Mouse (Mus musculus) intestine, postnatal 0 days (tissue): Measurements from ENCODE around the gene Rala. TPM values are rescaled to one million over a fixed set of nuclear protein-coding genes. Genes with fewer than 3 reads are reported as not detected.

ENCODE experiments used
- ATAC-seq: fragments of 200-750 bp; cut with Nextera tagmentation; 2 replicates; pipeline ENCODE4 v1.8.0; 2017; ENCODE audit warnings: mild to moderate bottlenecking, moderate TSS enrichment, moderate library complexity
- H3K27ac ChIP-seq: fragments of 300-500 bp; sonication (generic); 2 replicates; pipeline ENCODE4 v1.5.1; 2014; ENCODE audit warnings: mild to moderate bottlenecking, low read depth, low read length, moderate library complexity
- H3K27me3 ChIP-seq: fragments of 300-500 bp; sonication (generic); replicated peaks from 2 replicates; pipeline ENCODE4 v1.6.1; 2014; ENCODE audit warnings: low read length, mixed read lengths; ENCODE audit not compliant: control insufficient read depth, insufficient read depth
- H3K36me3 ChIP-seq: fragments of 300-500 bp; sonication (generic); 2 replicates; pipeline ENCODE4 v1.6.1; 2014; ENCODE audit warnings: mild to moderate bottlenecking, moderate library complexity; ENCODE audit not compliant: control insufficient read depth, insufficient read depth
- H3K4me1 ChIP-seq: fragments of 300-500 bp; sonication (generic); replicated peaks from 2 replicates; pipeline ENCODE4 v1.6.1; 2014; ENCODE audit warnings: antibody characterized with exemption, low read length, mixed read lengths; ENCODE audit not compliant: control insufficient read depth, insufficient read depth
- H3K4me2 ChIP-seq: fragments of 300-500 bp; sonication (generic); replicated peaks from 2 replicates; pipeline ENCODE4 v1.6.1; 2014; ENCODE audit warnings: low read depth, mild to moderate bottlenecking, moderate library complexity
- H3K4me3 ChIP-seq: fragments of 300-500 bp; sonication (generic); 2 replicates; pipeline ENCODE4 v1.5.1; 2014; ENCODE audit warnings: low read depth, low read length
- H3K9ac ChIP-seq: fragments of 300-500 bp; sonication (generic); 2 replicates; pipeline ENCODE4 v1.6.1; 2014; ENCODE audit warnings: mild to moderate bottlenecking, low read depth, low read length
- H3K9me3 ChIP-seq: fragments of 300-500 bp; sonication (generic); 2 replicates; pipeline ENCODE4 v1.6.1; 2016; ENCODE audit warnings: mixed run types; ENCODE audit not compliant: control insufficient read depth
- CTCF ChIP-seq: sonication (generic); IDR thresholded peaks from 2 replicates; pipeline ENCODE4 v1.5.1; 2016; ENCODE audit warnings: low read depth, mild to moderate bottlenecking, control low read depth, antibody characterized with exemption, moderate library complexity
- WGBS: fragments of 180-500 bp; shearing (Covaris S2); extraction: QIAGEN DNeasy Blood & Tissue Kit; methylation state at CpG from one replicate; pipeline ENCODE4 v1.1.7; 2014; 5-methylcytosine and 5-hydroxymethylcytosine counted together
- polyA plus RNA-seq: library from polyadenylated mRNA; unstranded; fragments of >200 nt; fragmentation: Nextera tagmentation; extraction: Ambion mirVana; gene quantifications from 2 replicates; pipeline ENCODE4 v1.2.1, GENCODE M21; 2015

Rala gene
- polyA plus RNA-seq, 1 experiment from 2014 or later: 110 TPM

DNA sequence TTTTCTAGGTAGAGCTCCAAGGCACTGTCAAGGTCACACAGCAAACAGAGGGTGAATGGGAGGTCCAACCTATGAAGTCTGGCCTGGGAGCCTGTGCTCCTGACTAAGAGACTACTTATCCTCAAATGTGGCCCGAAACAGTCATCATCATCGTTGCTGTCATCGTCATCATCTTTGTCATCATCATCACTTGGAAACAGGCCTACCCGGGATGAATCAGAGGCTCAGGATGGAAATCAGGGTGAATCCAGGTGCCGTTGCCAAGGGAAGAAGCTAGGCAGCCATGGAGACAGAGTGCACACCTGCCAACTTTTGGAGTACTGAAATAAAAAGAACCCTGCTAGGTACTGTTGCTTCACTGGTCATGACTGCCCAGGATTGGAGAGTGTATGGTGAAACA is 104.9 kb downstream of the Rala start:
- TF ChIP-seq CTCF: no peak
- H3K9me3 ChIP-seq: no peaks in the 10 kb centered on the region
- H3K27me3 ChIP-seq: no peaks in the 10 kb centered on the region
- no peak overlapping the region for H3K4me3 ChIP-seq
- no peak overlapping the region for H3K27ac ChIP-seq
- no peaks in the 10 kb centered on the region for H3K36me3 ChIP-seq
- ATAC-seq: no peak
- no peak overlapping the region for H3K4me2 ChIP-seq
- 0 out of 2 replicates have a peak, but pooled peaks cover 4% of the 10 kb centered on the region for H3K4me1 ChIP-seq
- H3K9ac ChIP-seq: no peak overlapping the region
- WGBS: 85% methylated on average over 5 of the region's 5 CpGs

GRCm38 (mm10) chr13:17838484-17838851 is 105.6 kb downstream of the Rala start:
- Histone ChIP-seq H3K4me2 (no peak overlapping the region; the same call in 1 of the 2 replicates), H3K4me1 (0 out of 2 replicates have a peak, but pooled peaks cover 4% of the 10 kb centered on the region), H3K4me3 (no peak overlapping the region), H3K27me3 (no peaks in the 10 kb centered on the region), H3K27ac (no peak overlapping the region), H3K9ac (no peak overlapping the region), H3K36me3 (no peaks in the 10 kb centered on the region), H3K9me3 (no peaks in the 10 kb centered on the region)
- TF ChIP-seq CTCF: peak; percentile 78
- 35% methylated on average over 4 of the region's 4 CpGs for WGBS
- ATAC-seq: peak; percentile 53; the same call in 1 of the 2 replicates

- ATAC-seq: peak; percentile 63
Observed at GRCm38 (mm10) chr13:17837610-17838483, 106.2 kb downstream of the Rala start.

GRCm38 (mm10) chr13:17836808-17837207 is 107.2 kb downstream of the Rala start:
- H3K27me3 ChIP-seq: no peaks in the 10 kb centered on the region

More at GRCm38 (mm10) chr13:17837610-17838483, 106.2 kb downstream of the Rala start:
- H3K4me3 ChIP-seq: no peak overlapping the region
- WGBS: 29% methylated on average over 16 of the region's 16 CpGs
- H3K4me1 ChIP-seq: 0 out of 2 replicates have a peak, but pooled peaks cover 4% of the 10 kb centered on the region
- TF ChIP-seq CTCF: peak; percentile 83
- no peaks in the 10 kb centered on the region for H3K27me3 ChIP-seq
- no peaks in the 10 kb centered on the region for H3K9me3 ChIP-seq
- H3K4me2 ChIP-seq: peak overlapping the region; percentile 31; the same call in 1 of the 2 replicates
- H3K36me3 ChIP-seq: no peaks in the 10 kb centered on the region
- no peak overlapping the region for H3K9ac ChIP-seq
- no peak overlapping the region for H3K27ac ChIP-seq

DNA sequence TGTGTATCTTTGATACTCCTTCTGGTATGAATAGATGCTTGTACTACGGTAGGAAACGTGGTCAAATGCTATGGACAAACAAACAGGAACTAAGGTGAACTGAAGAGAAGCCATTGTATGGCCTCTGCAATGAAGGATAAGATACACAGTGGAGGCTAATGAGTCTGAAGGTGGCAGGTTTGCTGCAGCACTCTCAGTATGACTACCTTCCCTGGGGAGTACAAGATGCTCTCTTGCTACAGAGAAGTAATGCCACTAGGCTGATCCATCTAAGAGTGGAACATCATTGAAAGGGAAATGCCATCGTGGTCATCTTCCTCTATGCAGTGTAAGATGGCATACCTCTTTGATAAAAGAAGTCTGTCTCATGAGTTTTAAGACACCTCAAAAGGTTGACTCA is 111.1 kb downstream of the Rala start:
- Histone ChIP-seq H3K27ac (no peak overlapping the region), H3K4me2 (no peak overlapping the region), H3K27me3 (no peaks in the 10 kb centered on the region), H3K4me1 (0 out of 2 replicates have a peak, but pooled peaks cover 2% of the 10 kb centered on the region), H3K36me3 (no peaks in the 10 kb centered on the region), H3K4me3 (no peak overlapping the region), H3K9me3 (no peaks in the 10 kb centered on the region), H3K9ac (no peak overlapping the region)
- TF ChIP-seq CTCF: no peak
- no peak for ATAC-seq
- WGBS: 65% methylated on average over 3 of the region's 3 CpGs

More at GRCm38 (mm10) chr13:17836808-17837207, 107.2 kb downstream of the Rala start:
- Histone ChIP-seq H3K4me3 (no peak overlapping the region), H3K9ac (no peak overlapping the region), H3K36me3 (no peaks in the 10 kb centered on the region), H3K9me3 (no peaks in the 10 kb centered on the region), H3K4me2 (no peak overlapping the region), H3K4me1 (0 out of 2 replicates have a peak, but pooled peaks cover 4% of the 10 kb centered on the region), H3K27ac (no peak overlapping the region)
- 82% methylated on average over 7 of the region's 7 CpGs for WGBS
- no peak for ATAC-seq
- TF ChIP-seq CTCF: no peak

Other genes starting within 250 kb of the Rala start
- gene Mplkip, start 249.0 kb downstream of the Rala start, polyA plus RNA-seq: 29.6 and 34.7 TPM in 2 replicates
- 17.3 and 22.4 TPM in 2 replicates for gene Sugct, start 248.7 kb downstream of the Rala start, polyA plus RNA-seq
- gene Cdk13, start 139.1 kb downstream of the Rala start, polyA plus RNA-seq: 10.7 and 14.0 TPM in 2 replicates
- 36.6 and 37.2 TPM in 2 replicates for gene Yae1d1, start 49.1 kb upstream of the Rala start, polyA plus RNA-seq